Mouse (Mus musculus) kidney, adult 11 months (tissue): ENCODE measurements around the gene Ddah2.

Experiments
- DNase-seq: peaks from one replicate; pipeline ENCODE4 v3.0.0; 2022

The Ddah2 gene

DNA sequence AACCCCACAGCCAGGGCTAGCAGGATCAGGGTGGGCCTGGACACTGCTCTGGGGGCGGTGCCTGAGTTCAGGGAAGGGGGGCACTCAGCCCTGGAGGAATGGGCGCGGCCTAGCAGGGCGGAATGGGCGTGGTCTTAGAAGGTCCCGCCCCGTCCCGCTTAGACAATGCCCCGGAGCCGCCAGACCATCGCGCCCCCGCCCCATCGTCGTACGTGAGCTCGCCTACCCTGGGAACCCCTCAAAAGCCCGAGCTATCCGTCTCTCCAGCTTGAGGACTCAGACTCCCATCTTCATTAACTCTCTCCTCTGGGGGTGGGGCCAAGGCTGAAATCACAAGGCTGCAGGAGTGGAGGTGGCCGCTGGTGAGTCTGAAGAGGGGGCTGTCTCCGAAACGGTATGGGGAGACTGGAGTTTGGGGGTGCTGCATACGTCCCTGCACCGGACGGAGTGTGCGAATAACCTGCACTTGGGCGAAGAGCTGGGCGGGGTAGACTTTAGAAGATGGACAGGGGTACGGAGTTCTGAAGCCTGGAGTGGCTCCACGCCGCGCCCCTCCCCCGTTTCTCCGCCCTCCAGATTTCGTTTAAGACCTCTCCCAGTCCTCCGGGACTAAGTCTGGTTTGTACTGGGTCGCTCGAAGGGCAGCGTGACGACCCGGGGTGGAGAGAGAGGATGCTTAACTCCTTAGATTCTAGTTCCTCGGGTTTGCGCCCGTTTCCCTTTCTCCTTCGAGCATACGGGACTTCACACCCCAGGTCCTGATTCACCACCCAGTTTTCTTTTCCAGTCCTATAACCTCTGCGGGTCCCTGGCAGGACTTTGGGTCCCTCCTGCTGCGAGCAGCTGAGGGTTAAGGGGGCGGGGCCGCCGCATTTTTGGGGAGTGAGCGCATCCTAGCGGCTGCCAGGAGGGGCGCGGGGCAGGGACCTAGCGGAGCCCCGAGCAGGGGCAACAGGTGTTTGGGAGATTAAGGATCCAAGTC is at the start of gene Ddah2:
TSS of gene Ddah2 (plus strand) at position 125 of the 982 bp plus-strand sequence.
- DNase-seq, result peak; percentile 85

DNA sequence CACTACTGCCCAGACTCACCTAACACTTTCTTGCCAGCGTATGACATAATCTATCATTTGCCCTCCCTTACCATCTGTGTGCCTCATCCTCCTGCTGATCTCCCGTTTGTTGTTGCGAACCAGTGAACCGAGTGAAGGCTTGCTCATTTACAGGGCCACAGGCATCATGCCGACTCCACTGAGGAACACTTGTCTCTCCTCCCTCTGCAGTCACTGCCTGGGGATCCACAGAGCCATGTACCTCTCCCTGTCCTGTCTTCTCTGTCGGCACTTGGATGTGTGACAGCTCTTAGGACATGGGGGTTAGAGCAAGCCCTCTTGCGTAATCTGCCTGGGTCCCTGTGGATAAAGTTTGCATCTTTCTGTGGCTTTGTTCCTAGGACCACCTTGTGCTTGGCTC is 49.2 kb upstream of the Ddah2 start:
- no peak for DNase-seq

DNA sequence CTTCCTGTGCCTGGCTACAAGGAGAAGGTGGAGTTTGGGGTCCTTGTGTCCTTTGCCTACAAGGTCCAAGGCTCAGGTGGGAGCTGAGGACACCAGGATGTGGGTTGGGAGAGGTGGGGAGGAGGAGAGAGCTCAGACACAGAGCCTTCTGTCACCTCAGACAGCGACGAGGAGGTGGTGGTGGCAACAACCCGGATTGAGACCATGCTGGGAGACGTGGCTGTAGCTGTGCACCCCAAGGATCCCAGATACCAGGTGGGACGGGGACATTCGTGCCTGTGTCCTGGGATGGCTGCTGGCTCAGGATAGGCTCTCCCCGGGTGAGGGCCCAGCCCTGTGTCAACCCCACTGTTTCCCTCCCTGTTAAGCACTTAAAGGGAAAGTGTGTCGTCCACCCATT is 47.4 kb upstream of the Ddah2 start:
- no peak for DNase-seq

DNA sequence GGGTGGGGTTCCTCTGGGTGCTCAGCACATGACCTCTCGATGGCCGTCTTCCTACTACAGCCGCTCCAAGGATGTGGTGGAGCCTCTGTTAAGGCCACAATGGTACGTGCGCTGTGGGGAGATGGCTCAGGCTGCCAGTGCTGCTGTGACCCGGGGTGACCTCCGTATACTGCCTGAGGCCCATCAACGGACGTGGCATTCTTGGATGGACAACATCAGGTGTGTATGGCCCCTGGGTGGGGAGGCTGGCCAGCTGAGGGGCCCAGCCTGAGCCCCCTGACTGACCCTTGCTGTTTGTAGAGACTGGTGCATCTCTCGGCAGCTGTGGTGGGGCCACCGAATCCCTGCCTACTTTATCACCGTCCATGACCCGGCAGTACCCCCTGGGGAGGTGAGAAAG is 46.4 kb upstream of the Ddah2 start:
- DNase-seq, result no peak

DNA sequence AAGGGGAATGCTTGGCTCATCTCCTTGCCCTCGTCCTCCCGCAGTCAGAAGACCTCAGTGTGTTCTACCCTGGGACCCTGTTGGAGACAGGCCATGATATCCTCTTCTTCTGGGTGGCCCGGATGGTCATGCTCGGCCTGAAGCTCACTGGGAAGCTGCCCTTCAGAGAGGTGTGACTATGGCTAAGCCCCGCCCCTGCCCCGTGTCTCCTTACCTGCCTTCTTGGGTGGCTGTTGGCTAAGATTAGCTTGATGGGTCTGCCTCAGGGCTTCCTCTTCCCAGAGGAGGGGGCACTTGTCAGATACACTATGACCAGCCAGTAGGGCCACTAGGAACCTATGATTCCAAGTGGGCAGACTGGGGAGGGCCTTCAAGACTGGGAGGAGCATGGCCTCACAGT is 45.6 kb upstream of the Ddah2 start:
- no peak for DNase-seq

DNA sequence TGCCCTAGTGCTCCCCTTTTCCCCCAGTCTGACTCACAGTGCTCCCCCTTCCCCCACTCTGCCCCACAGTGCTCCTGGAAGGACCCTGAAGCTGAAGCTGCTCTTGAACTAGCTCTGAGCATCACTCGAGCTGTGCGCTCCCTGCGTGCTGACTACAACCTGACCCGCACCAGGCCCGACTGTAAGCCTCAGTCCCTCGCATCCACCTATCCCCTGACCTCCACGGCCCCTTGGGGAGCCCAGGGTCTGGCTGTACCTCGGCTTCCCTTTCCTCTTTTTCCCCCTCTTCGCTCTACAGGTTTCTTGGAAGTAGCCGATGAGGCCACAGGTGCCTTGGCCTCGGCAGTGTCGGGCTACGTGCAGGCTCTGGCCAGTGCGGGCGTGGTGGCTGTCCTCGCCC is 43.5 kb upstream of the Ddah2 start:
- no peak for DNase-seq

DNA sequence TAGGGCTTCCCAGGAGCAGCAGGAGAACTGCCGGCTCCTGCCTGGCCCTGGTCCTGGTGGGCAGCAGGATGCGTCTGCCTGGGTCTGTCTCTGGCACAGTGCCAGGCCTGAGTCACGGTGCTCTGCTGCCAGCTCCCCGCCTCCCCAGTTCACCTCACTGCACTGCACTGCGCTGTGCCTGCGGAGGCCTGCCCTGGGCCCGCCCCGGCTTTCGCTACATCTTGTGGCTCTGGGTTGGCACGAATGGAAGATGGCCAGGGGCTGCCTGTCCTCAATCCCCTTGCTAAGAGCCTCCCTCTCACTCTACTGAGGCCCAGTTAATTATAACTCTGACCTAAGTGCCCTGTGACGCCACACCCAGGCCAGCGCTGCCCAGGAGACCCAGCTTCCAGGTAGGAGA is 42.5 kb upstream of the Ddah2 start, which contains the start of gene Vwa7:
TSS of gene Vwa7 (plus strand) at position 204 of the 400 bp plus-strand sequence.
- peak; percentile 44 for DNase-seq

DNA sequence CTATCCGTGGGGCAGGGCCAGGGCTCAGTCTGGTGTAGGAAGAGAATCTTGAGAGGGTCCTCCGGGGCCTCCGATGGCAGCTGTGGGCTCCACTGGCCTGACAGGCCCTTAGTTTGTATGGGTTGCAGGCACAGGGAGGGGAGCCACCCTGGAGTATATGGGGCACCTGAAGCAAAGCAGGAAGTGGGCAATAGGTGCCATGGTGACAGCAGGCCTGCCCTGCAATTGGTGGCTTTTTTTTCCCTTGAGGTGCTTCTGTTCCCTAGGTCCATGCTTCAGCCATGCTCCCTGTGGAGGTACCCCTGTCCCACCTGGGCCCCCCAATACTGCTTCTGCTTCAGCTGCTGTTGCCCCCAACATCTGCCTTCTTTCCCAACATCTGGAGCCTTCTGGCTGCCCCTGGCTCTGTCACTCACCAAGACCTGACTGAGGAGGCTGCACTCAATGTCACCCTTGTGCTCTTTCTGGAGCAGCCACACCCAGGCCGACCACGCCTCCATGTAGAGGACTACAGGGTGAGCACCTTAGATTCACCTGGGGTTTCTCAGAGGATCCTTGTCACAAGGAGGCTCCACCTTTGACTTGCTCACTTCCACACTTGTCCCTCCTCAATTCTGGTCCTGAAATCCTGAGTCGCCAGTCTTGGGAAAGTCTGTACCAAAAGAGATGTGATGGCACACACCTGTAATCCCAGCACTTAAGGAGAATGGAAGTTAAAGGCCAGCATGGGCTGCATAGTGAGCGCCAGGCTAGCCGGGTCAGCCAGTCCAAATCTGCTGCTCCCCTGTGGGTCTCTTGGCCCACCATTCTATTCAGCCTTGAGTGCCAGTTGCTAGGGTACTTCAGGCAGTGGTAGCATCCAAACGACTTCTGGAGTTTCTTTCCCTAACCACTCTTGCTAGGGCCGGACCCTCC is 41.8 kb upstream of the Ddah2 start:
- no peak for DNase-seq

DNA sequence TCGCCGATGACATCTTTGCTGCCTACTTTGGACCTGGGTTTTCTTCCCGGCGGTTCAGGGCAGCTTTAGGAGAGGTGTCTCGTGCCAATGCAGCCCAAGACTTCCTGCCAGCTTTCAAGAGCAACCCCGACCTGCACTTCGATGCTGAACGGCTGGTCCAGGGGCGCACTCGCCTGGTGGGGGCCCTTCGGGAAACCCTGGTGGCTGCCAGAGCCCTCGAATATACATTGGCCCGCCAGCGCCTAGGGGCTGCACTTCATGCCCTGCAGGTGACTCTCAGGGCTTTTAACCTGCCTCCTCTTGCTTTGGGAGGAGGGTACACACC is 41.2 kb upstream of the Ddah2 start:
- DNase-seq, result no peak

DNA sequence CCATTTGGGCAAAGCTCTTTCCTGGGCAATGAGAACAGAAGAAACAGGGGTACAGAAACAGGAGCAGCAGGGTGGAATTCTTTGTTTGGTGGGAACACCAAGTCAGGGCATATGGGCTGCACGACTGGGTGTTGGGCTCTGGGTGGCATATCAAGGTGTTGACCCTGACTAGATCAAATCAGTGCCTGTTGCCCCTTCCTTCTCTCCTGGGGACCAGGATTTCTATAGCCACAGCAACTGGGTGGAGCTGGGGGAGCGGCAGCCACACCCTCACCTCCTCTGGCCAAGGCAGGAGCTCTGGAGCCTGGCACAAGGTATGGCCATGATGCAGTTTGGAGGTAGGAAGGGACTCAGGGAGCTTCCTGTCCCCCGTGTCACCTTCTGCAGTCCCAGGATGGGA is 40.7 kb upstream of the Ddah2 start:
- no peak for DNase-seq

DNA sequence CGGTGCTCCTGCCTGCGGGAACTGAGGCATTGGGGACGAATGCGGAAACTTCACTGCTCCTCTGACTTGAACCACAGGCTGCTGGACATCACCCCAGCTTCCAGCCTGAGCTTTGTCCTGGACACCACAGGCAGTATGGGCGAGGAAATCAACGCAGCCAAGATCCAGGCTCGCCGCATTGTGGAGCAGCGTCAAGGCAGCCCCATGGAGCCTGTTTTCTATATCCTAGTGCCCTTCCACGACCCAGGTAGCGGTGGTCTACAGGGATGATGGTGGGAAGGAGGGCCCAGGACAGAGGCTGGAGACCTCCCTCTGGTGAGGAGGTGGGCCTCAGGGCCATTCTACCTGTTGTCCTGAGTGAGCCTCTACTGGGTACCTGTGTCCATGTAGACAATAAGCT is 38.9 kb upstream of the Ddah2 start:
- no peak for DNase-seq

DNA sequence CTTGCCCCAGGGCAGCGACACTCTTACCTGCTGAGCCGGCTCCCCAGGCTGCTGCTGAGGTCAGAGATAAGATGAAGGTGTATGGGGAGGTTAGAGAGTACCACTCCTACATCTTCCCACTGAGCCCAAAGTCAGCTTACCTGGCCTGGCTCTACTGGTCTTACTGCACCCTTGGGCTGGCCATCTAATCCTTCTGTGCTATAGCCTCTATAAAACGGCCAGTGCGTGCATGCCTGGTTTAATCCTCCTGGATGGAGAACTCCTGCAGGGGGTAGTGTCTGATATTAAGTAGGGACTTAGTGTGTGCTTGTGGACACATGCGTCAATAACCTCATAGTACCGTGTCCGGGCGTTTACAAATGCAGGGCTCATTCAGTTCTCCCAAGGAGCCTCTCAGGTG is 38.3 kb upstream of the Ddah2 start:
- no peak for DNase-seq

DNA sequence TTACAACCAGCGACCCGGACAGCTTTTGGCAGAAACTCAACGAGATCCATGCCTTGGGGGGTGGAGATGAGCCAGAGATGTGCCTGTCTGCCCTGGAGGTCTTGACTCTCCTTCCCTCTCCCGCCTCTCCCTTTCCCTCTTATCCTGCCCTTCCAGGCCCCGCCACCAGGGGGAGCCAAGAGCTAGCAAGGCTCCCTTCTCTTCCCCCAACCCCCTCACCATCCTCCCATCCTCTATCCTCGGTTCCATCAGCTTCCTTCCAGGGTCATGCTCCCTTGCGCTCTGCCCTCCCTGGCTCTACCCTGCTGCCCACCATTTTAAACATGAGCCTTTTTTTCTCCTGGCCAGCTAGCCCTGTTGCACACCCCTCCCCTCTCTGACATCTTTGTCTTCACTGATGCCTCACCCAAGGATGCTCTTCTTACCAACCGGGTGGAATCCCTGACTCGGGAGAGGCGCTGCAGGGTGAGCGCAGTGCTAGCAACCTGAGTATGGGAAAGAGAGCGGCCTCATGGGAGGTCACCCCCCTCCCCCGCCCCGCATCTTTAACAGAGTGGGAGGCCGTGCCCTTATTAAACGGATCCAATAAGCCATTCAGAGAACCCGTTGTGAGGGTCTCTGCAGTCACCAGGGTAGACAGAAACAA is 37.5 kb upstream of the Ddah2 start:
- peak; percentile 74 for DNase-seq

DNA sequence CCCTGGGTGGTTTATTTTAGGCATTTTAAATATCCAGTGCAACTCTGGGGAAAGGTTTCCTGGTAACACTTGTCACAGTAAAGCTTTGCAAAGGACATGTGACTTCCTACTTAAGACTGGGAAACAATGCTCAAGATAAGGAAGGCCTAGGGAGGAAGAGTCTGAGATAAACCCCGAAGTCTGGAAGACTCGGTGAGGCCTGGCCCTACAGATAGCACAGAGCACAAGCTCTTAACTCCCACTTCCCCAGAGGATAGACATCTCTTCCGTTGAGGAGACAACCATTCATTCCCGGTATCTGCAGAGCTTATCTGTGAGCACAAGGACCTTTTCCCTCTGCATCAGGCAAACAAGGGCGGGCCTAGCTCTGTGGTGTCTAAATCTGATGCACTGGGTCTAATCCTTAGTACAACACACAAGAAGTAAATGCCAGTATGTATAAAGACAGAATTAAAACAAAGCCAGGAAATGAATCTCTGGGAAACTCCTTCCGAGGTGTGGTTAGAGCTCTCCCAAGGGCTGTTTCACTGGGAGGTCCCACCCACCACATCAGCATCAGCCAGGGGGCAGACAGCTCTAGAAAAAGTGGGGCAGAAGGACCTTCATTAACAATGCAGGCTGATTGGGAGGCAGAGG is 36.9 kb upstream of the Ddah2 start:
- no peak for DNase-seq

DNA sequence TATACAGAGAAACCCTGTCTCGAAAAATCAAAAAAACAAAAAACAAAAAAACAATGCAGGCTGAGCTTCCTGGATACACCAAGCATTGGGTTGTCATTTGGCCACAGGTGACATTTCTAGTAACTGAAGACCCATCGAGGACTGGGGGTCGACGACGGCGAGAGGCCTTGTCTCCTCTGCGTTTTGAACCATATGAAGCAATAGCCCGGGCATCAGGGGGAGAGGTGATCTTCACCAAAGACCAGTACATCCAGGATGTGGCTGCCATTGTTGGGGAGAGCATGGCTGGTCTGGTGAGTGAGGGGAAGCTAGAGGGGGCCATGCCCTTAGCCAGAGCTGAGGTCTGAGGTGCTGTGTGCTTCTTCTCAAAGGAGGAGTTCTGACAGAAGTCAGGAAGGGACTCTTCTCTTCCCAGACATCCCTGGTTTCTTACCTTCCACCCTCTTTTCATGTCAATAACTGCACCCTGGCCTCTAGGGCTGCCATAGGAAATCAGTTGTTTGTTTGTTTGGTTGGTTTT is 36.2 kb upstream of the Ddah2 start:
- DNase-seq, result no peak

DNA sequence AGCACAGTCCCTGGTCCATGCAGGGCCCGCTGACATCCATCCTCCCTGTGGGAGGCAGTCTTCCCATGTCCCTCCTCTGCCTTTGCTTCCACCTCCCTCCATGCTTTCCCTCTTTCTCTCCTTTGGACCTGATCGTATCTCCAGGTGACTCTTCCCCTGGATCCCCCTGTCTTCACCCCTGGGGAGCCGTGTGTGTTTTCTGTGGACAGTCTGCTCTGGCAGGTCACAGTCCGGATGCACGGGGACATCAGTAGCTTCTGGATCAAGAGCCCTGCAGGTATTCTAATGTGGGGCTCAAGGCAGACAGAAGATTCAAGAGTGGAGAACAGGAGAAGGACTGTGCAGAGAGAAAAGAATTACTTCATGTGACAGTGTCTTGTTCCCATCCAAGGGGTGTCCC is 35.6 kb upstream of the Ddah2 start:
- DNase-seq, result no peak

DNA sequence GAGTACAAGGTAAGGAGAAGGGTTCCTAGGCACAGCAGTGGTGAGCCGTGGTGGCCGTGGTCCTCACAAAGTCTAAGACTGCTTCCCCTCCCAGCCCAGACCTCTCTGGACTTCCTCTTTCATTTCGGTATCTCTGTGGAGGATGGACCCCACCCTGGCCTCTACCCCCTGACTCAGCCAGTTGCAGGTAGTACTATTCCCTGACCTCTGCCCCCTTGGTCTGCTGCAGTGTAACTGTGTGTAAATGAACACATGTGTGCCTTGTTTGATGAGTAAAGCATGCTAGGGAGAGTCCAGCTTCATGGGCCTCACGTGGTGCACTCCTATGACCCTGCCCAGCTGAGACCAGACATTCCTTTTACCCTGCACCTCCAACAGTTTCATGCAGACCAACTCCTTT is 35.1 kb upstream of the Ddah2 start:
- DNase-seq, result no peak

DNA sequence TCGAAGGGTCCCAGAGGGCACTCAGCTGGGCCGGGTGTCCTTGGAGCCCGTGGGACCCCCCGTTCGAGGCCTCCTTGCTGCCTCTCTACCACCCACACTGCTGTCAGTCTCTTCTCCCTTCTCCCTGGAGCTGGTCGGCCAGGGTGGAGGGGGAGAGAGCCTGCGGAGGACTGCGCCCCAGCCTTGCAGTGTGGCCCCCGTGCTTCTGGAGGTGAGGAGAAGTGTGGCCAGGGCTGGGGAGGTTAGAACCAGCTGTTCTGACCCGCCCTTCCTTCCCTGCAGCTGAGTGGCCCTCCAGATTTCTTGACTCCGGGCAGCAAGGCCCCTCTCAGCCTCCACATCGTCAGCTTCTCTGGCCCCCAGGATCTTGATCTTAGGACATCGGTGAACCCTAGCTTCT is 34.6 kb upstream of the Ddah2 start:
- no peak for DNase-seq

DNA sequence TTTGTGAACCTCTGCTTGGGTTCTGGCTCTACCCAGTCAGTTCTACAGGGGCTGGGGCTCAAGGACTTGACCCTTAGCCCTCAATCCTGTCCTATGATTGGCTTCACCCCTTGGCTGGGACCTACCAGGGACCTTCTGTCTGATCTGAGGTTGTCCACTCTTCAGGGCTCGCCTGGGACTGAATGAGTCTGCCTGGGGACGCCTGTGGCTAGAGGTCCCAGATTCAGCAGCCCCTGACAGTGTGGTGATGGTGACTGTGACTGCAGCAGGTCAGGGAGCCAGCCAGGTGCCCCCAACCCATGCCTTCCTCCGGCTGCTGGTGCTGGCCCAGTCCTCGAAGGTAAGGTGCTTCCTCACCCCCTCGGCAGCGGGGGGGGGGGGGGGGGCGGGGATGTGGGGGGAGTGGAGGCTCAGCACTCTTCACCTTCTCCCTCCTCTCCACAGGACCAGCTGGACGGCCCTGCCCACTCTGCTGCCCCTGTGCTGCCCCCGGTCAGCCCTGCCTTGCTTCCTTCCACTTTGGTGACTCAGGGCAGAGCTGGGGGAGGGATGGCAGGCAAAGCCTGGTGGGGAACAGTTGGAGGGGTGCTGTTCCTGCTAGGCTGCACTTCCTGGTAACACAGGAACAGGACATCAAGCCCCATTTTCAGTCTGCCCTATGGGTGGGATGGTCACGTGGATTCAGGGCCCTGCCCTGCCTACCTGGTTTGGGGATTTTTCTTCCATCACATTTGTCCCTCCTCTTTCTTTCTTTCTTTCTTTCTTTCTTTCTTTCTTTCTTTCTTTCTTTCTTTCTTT is 33.9 kb upstream of the Ddah2 start:
- no peak for DNase-seq

DNA sequence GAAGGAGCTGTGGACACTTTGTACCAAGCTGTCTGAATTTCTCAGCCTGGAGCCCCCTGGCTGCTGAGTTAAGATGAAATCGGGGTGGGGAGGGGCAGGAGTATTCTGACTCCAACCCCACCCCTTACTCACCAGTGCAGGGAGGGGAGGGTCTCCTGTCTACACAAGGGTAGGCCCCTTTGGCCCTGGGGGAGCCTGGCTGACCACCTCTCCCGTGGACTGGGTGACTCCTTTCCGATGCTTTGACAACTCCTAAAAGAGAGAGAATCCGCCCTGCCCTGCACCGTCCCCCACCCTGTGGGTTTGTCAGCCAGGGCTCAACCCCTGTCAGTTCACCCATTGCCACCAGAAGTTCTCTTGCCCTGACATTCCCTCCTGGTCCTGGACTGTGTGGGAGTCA is 32.6 kb upstream of the Ddah2 start:
- no peak for DNase-seq

DNA sequence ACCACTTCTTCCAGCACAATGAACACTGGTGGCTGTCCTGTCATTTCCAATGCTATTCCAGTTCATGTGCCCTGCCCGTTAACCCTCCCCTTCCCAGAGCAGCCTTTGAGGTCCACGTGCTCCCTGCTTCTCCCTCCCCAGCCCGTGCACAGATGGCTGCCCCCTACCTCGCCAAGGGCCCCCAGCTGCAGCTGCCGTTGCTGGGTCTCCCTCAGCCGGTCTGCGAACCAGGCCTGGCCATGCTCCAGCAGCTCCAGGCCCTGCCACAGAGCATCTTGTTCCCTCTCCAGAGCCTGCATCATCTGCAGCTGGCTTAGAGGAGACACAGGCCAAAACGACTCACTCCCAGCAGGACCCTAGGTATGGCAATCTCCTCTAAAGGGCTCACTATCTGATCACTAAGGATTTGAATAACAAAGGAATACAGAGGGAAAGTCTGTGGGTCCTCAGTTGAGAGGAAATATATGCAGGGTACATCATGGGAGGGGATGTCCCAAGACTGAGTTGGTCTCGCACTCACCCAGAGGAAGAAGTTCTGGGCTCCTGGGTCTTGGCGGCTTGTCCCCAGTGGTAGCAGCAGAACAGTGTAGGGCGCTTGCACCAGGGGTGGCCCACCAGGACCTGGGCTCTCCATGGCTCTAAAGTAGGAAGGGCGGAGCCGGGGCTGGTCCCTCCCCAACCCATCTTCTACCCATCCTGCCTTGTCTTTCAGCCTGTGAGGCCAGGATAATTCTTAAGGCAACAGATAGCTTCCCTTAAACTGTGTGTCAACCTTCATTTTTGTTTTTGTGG is 31.4 kb upstream of the Ddah2 start, which contains the start of gene Sapcd1:
TSS of gene Sapcd1 (minus strand) at position 740 of the 792 bp plus-strand sequence.
- DNase-seq, result no peak
